Mouse (Mus musculus) MEL (cell line): Measurements from ENCODE around the gene B430305J03Rik.

Source experiments
- BHLHE40 ChIP-seq: IDR thresholded peaks from 2 replicates; pipeline ENCODE4 v1.6.1; 2012; ENCODE audit warnings: low read depth, mild to moderate bottlenecking, inconsistent platforms, low read length, improper control_type of control experiment, borderline replicate concordance
- CTCF ChIP-seq, 3 experiments: IDR thresholded peaks in 2 of 3; conservative IDR thresholded peaks in 1 of 3; 2 replicates each; pipeline ENCODE4 v1.5.1; 2011 to 2012; ENCODE audit warnings: low read length in 3 of 3, low read depth in 2 of 3, mild to moderate bottlenecking in 2 of 3, improper control_type of control experiment in 1 of 3, inconsistent platforms in 1 of 3, mixed read lengths in 1 of 3, moderate library complexity in 1 of 3; ENCODE audit not compliant: control insufficient read depth in 1 of 3, insufficient read depth in 1 of 3, poor library complexity in 1 of 3, severe bottlenecking in 1 of 3
- EP300 ChIP-seq, 2 experiments: IDR thresholded peaks; 2 replicates each; pipeline ENCODE4 v1.6.1; 2011; ENCODE audit warnings: improper control_type of control experiment in 2 of 2, low read length in 2 of 2, low read depth in 1 of 2, mild to moderate bottlenecking in 1 of 2
- GABPA ChIP-seq: IDR thresholded peaks from 2 replicates; pipeline ENCODE4 v1.6.1; 2012; ENCODE audit warnings: low read depth, mild to moderate bottlenecking, inconsistent platforms, low read length, improper control_type of control experiment, moderate library complexity
- GATA1 ChIP-seq: IDR thresholded peaks from 2 replicates; pipeline ENCODE4 v1.6.1; 2011; ENCODE audit warnings: low read depth, low read length, improper control_type of control experiment
- MAX ChIP-seq: IDR thresholded peaks from 2 replicates; pipeline ENCODE4 v1.6.1; 2011; ENCODE audit warnings: low read length, improper control_type of control experiment
- MXI1 ChIP-seq: IDR thresholded peaks from 2 replicates; pipeline ENCODE4 v1.6.1; 2011; ENCODE audit warnings: mild to moderate bottlenecking, low read depth, low read length, improper control_type of control experiment
- MYC ChIP-seq: IDR thresholded peaks from 2 replicates; pipeline ENCODE4 v1.6.1; 2011; ENCODE audit warnings: low read depth, mild to moderate bottlenecking, low read length, improper control_type of control experiment, moderate library complexity
- POLR2A ChIP-seq, 2 experiments: IDR thresholded peaks; 2 replicates each; pipeline ENCODE4 v1.6.1; 2011 to 2012; ENCODE audit warnings: low read length in 2 of 2, mild to moderate bottlenecking in 2 of 2, control low read depth in 1 of 2, improper control_type of control experiment in 1 of 2, low read depth in 1 of 2, moderate library complexity in 1 of 2; ENCODE audit not compliant: control insufficient read depth in 1 of 2, insufficient read depth in 1 of 2, poor library complexity in 1 of 2
- USF1 ChIP-seq: IDR thresholded peaks from 2 replicates; pipeline ENCODE4 v1.6.1; 2014; ENCODE audit warnings: low read depth, mild to moderate bottlenecking, inconsistent platforms, low read length, improper control_type of control experiment, moderate library complexity
- ZC3H11A ChIP-seq: IDR thresholded peaks from 2 replicates; pipeline ENCODE4 v1.6.1; 2012; ENCODE audit warnings: low read depth, mild to moderate bottlenecking, inconsistent platforms, low read length, improper control_type of control experiment
- ZKSCAN1 ChIP-seq: IDR thresholded peaks from 2 replicates; pipeline ENCODE4 v1.6.1; 2012; ENCODE audit warnings: low read depth, mild to moderate bottlenecking, inconsistent platforms, low read length, improper control_type of control experiment, moderate library complexity

DNA sequence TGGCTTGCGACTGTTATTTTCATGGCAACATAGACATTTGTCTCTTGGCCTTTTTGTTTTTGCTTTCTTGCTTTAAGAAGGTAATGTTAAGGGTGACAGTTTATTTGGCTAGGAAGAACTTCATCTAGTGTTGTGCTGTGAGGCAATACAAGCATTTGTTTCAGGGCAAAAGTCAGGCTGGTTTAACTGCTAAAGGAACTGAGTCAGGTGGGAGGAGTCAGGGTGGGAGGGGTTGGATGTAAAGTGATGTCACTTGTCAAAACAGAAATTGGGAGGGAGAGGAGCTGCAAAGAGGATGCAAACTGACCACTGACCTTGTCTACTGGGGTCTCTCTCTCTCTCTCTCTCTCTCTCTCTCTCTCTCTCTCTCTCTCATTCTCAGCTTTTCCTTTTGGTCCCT, 2.7 kb upstream of the B430305J03Rik start:
- TF ChIP-seq CTCF (IDR thresholded peaks at IDR 0.05 in 2 of 3, conservative IDR thresholded peaks at IDR 0.05 in 1 of 3; ENCODE audit: control insufficient read depth in 1 of 3, insufficient read depth in 1 of 3, low read depth in 2 of 3, low read length in 3 of 3, poor library complexity in 1 of 3, severe bottlenecking in 1 of 3) (no peak), EP300 (IDR thresholded peaks at IDR 0.05; ENCODE audit: low read depth in 1 of 2, low read length in 2 of 2) (no peak), MYC (no peak), POLR2A (IDR thresholded peaks at IDR 0.05; ENCODE audit: control insufficient read depth in 1 of 2, insufficient read depth in 1 of 2, low read depth in 1 of 2, low read length in 2 of 2, poor library complexity in 1 of 2) (no peak), BHLHE40 (no peak), ZC3H11A (no peak), GABPA (no peak), GATA1 (no peak), MXI1 (no peak), MAX (no peak), USF1 (no peak), ZKSCAN1 (no peak)
